Mouse (Mus musculus): Measurements from ENCODE around the gene Stk11ip. TPM values are rescaled to one million over a fixed set of nuclear protein-coding genes. Genes with fewer than 3 reads are reported as not detected.
A peak's percentile ranks its signal among the peaks of the same experiment; 100 is the strongest.

Gene Stk11ip
- 10 to 100 TPM; 16.6 to 20.6 TPM for total RNA-seq (2021)
- long read RNA-seq, experiment 1, full-length matches to known transcripts, result 1 of 8 reads
- long read RNA-seq, experiment 1, partial matches to known transcripts, result 5 of 8 reads
- long read RNA-seq, experiment 1, other reads (novel, unspliced or antisense), result 2 of 8 reads
- long read RNA-seq, experiment 2, full-length matches to known transcripts, result 1 of 4 reads
- long read RNA-seq, experiment 2, partial matches to known transcripts, result 2 of 4 reads
- long read RNA-seq, experiment 2, other reads (novel, unspliced or antisense), result 1 of 4 reads

GRCm38 (mm10) chr1:75521321-75522031 is at the start of gene Stk11ip:
TSS of gene Stk11ip (plus strand) at chr1:75521529.
- peak; percentile 94 to 96 for DNase-seq

- DNase-seq, result no peak
These were observed 44.9 kb upstream of the Stk11ip start for GRCm38 (mm10) chr1:75476441-75476840.

- peak; percentile 89 to 92 for DNase-seq
These were observed 43.9 kb upstream of the Stk11ip start for GRCm38 (mm10) chr1:75477264-75477965.

- DNase-seq, result no peak
These were observed 43.4 kb upstream of the Stk11ip start for GRCm38 (mm10) chr1:75477966-75478290.

GRCm38 (mm10) chr1:75478497-75478896 is 42.8 kb upstream of the Stk11ip start:
- DNase-seq, result peak; percentile 75 to 76

GRCm38 (mm10) chr1:75478916-75479634 is 42.3 kb upstream of the Stk11ip start, which contains the start of the genes Chpf and Tmem198:
TSS of gene Chpf (minus strand) at chr1:75479307.
TSS of gene Tmem198 (plus strand) at chr1:75479532.
- DNase-seq, result peak; percentile 98 to 99

- DNase-seq, result no peak
These were observed 41.7 kb upstream of the Stk11ip start for GRCm38 (mm10) chr1:75479635-75479989.

- no peak for DNase-seq
These were observed 41.3 kb upstream of the Stk11ip start for GRCm38 (mm10) chr1:75480036-75480435.

GRCm38 (mm10) chr1:75480735-75481134 is 40.6 kb upstream of the Stk11ip start:
- no peak for DNase-seq

GRCm38 (mm10) chr1:75486561-75486960 is 34.8 kb upstream of the Stk11ip start:
- DNase-seq, result no peak

- no peak for DNase-seq
These were observed 34.3 kb upstream of the Stk11ip start for GRCm38 (mm10) chr1:75487040-75487404.

- peak; percentile 92 for DNase-seq
These were observed 33.7 kb upstream of the Stk11ip start for GRCm38 (mm10) chr1:75487405-75488161.

- no peak for DNase-seq
These were observed 30.4 kb upstream of the Stk11ip start for GRCm38 (mm10) chr1:75490785-75491551.

GRCm38 (mm10) chr1:75492579-75493170 is 28.7 kb upstream of the Stk11ip start:
- DNase-seq, result no peak

- DNase-seq, result peak in 1 of 2 experiments; percentile 59
These were observed 26.3 kb upstream of the Stk11ip start for GRCm38 (mm10) chr1:75494878-75495548.

- no peak for DNase-seq
These were observed 22.4 kb upstream of the Stk11ip start for GRCm38 (mm10) chr1:75498897-75499296.

GRCm38 (mm10) chr1:75499441-75499840 is 21.9 kb upstream of the Stk11ip start:
- no peak for DNase-seq

- no peak for DNase-seq
These were observed 19.4 kb upstream of the Stk11ip start for GRCm38 (mm10) chr1:75501905-75502304.

GRCm38 (mm10) chr1:75502945-75503650 is 18.2 kb upstream of the Stk11ip start:
- DNase-seq, result no peak
